Mouse (Mus musculus) ES-Bruce4 (cell line): ENCODE measurements around the gene Mfge8.

Experiments
- CTCF ChIP-seq: IDR thresholded peaks from one replicate; pipeline ENCODE4 v1.8.1; 2011; ENCODE audit warnings: low read depth, low read length
- EP300 ChIP-seq: IDR thresholded peaks from 2 replicates; pipeline ENCODE4 v1.6.1; 2011; ENCODE audit warnings: low read depth, low read length; ENCODE audit not compliant: insufficient read depth

DNA sequence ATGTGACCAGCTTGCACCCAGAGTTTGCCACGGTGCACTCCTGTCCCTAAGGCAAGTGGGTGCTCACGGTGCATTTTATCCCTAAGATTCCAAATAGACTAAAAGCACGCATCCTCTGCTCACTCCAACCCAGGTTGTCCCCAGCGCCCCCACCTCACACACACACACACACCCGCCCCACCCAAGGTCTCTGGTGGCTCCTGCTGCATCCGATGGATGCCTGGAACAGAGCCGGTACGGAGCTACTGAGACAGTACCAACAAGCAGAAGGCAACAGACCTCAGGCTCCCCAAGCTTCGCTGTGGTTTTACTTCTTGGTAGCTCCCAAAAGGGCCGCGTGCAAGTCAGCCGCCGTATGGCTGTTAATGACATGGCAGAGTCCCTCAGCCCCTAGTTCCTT, 18.5 kb downstream of the Mfge8 start:
- TF ChIP-seq CTCF (no peak), EP300 (no peak)
